Mouse (Mus musculus) layer of hippocampus, postnatal 25 days (tissue): ENCODE data around the gene Magi1. TPM values are rescaled to one million over a fixed set of nuclear protein-coding genes. Genes with fewer than 3 reads are reported as not detected.
"Not testable (repeated sequence)": the region's sequence is repeated elsewhere in the genome, so short reads cannot be mapped to it uniquely, and the experiment has no call there.

ENCODE experiments used
- DNase-seq, 2 experiments: peaks; one replicate each; pipeline ENCODE4 v3.0.0; 2022; ENCODE audit warnings: mixed read lengths in 2 of 2, low spot score in 1 of 2; ENCODE audit errors: extremely low spot score in 1 of 2
- total RNA-seq, 2 experiments: library from RNA; stranded (reverse); gene quantifications; 2 replicates each; pipeline ENCODE4 v1.2.3; 2021

Magi1 gene
- total RNA-seq, 2 experiments from 2014 or later = 43.0 to 57.4 TPM

GRCm38 (mm10) chr6:94011947-94012346 lies 271.8 kb downstream of the Magi1 start:
- DNase-seq = no peak

- DNase-seq = no peak
Observed at GRCm38 (mm10) chr6:94011521-94011920, 272.2 kb downstream of the Magi1 start.

GRCm38 (mm10) chr6:94008577-94008976 lies 275.1 kb downstream of the Magi1 start:
- DNase-seq = no peak

GRCm38 (mm10) chr6:94003586-94003985 lies 280.1 kb downstream of the Magi1 start:
- not testable (repeated sequence) for DNase-seq

- peak; percentile 6 to 11 for DNase-seq
Observed at GRCm38 (mm10) chr6:93996841-93997485, 286.8 kb downstream of the Magi1 start.

- no peak for DNase-seq
Observed at GRCm38 (mm10) chr6:93987561-93987960, 296.2 kb downstream of the Magi1 start.

GRCm38 (mm10) chr6:93985111-93985510 lies 298.6 kb downstream of the Magi1 start:
- peak; percentile 14 to 57 for DNase-seq

- no peak for DNase-seq
Observed at GRCm38 (mm10) chr6:93983551-93983950, 300.2 kb downstream of the Magi1 start.

GRCm38 (mm10) chr6:93981211-93981610 lies 302.5 kb downstream of the Magi1 start:
- DNase-seq = no peak

GRCm38 (mm10) chr6:93979241-93979640 lies 304.5 kb downstream of the Magi1 start:
- no peak for DNase-seq

GRCm38 (mm10) chr6:93968721-93969120 lies 315.0 kb downstream of the Magi1 start:
- DNase-seq = no peak

- no peak for DNase-seq
Observed at GRCm38 (mm10) chr6:93962757-93963336, 320.9 kb downstream of the Magi1 start.

GRCm38 (mm10) chr6:93961782-93962181 lies 321.9 kb downstream of the Magi1 start:
- DNase-seq = no peak

GRCm38 (mm10) chr6:93957172-93957571 lies 326.5 kb downstream of the Magi1 start:
- DNase-seq = no peak

GRCm38 (mm10) chr6:93946612-93947011 lies 337.1 kb downstream of the Magi1 start:
- no peak for DNase-seq

GRCm38 (mm10) chr6:93936359-93936758 lies 347.4 kb downstream of the Magi1 start:
- no peak for DNase-seq

GRCm38 (mm10) chr6:93935793-93936192 lies 347.9 kb downstream of the Magi1 start:
- no peak for DNase-seq

- no peak for DNase-seq
Observed at GRCm38 (mm10) chr6:93934700-93935099, 349.0 kb downstream of the Magi1 start.

GRCm38 (mm10) chr6:93924568-93924967 lies 359.1 kb downstream of the Magi1 start:
- DNase-seq = no peak

GRCm38 (mm10) chr6:93923972-93924371 lies 359.7 kb downstream of the Magi1 start:
- no peak for DNase-seq

GRCm38 (mm10) chr6:93923351-93923750 lies 360.4 kb downstream of the Magi1 start:
- DNase-seq = no peak

GRCm38 (mm10) chr6:93922931-93923330 lies 360.8 kb downstream of the Magi1 start:
- DNase-seq = no peak
